Mouse (Mus musculus) thymus, postnatal 36 days (tissue): Measurements from ENCODE around the gene Morn3.

ENCODE experiments used
- DNase-seq, 2 experiments: peaks; one replicate each; pipeline ENCODE4 v3.0.0; 2022; ENCODE audit warnings: mixed read lengths in 2 of 2

The Morn3 gene

GRCm38 (mm10) chr5:122989551-122990330 lies 57.1 kb downstream of the Morn3 start, which contains the start of gene Kdm2b:
Kdm2b (minus strand) TSS chr5:122989823.
- no peak for DNase-seq

- peak; percentile 84 for DNase-seq
These were observed 57.8 kb downstream of the Morn3 start for GRCm38 (mm10) chr5:122989001-122989525.

- DNase-seq, result peak; percentile 72 to 78
These were observed 58.6 kb downstream of the Morn3 start for GRCm38 (mm10) chr5:122988021-122988751.

GRCm38 (mm10) chr5:122987211-122988020 lies 59.4 kb downstream of the Morn3 start:
- DNase-seq, result peak; percentile 51 to 68

GRCm38 (mm10) chr5:122986091-122986493 lies 60.7 kb downstream of the Morn3 start:
- DNase-seq, result no peak
